Mouse (Mus musculus): ENCODE results near the gene Phc1.
"Not testable (repeated sequence)": the region's sequence is repeated elsewhere in the genome, so short reads cannot be mapped to it uniquely, and the experiment has no call there.

Phc1 gene

GRCm38 (mm10) chr6:122340349-122341000 lies at the start of gene Phc1:
Gene Phc1, minus strand, starts transcription at chr6:122340561.
- DNase-seq: no peak

GRCm38 (mm10) chr6:122389986-122390385 lies 49.6 kb upstream of the Phc1 start:
- not testable (repeated sequence) for DNase-seq

- not testable (repeated sequence) for DNase-seq
Measured at GRCm38 (mm10) chr6:122387177-122388028, 47.0 kb upstream of the Phc1 start.

DNA sequence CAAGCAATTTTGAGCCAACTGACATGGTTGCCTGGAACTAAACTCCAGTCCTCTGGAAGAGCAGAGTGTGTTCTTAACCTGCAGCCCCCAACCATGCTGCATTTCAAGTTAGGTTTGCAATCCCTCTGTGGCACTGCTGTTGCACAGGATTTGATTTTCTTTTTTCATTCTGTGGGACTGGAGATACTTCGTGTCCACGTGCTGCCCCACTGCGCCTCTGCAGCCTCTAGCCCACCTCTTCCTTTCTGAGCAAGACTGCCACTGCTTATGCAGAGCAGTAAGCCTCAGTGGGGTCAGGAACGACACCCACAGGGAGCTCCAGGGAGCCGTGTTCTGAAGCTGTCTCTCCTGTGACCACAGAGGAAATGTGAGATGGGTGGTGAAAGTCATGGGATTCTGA lies 45.4 kb upstream of the Phc1 start:
- no peak for DNase-seq

DNA sequence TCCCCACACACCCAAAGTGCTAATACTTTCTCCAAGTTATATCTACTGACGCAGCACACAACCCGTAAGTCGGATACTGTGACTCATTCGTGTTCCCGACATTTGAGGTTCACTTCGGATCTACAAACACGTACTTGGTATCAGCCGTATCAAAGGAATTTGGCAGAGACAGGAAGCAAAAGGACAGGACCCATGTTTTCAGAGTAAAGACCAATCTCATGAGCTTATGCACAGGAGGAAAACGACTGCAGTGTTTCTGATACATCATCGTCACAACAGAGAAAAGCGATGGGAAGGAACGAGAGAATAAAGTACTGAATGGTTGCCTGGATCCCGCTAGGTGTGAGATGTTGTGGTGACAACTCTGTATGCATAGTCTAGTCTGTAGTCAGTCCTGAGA lies 44.5 kb upstream of the Phc1 start:
- DNase-seq: no peak

- no peak for DNase-seq
Measured at GRCm38 (mm10) chr6:122383211-122383610, 42.9 kb upstream of the Phc1 start.

- no peak for DNase-seq
Measured at GRCm38 (mm10) chr6:122382046-122382445, 41.7 kb upstream of the Phc1 start.

GRCm38 (mm10) chr6:122368245-122368644 lies 27.9 kb upstream of the Phc1 start:
- DNase-seq: no peak

- DNase-seq: no peak
Measured at GRCm38 (mm10) chr6:122366976-122367375, 26.6 kb upstream of the Phc1 start.

GRCm38 (mm10) chr6:122366287-122366686 lies 25.9 kb upstream of the Phc1 start:
- DNase-seq: no peak

- no peak for DNase-seq
Measured at GRCm38 (mm10) chr6:122365706-122366105, 25.3 kb upstream of the Phc1 start.

DNA sequence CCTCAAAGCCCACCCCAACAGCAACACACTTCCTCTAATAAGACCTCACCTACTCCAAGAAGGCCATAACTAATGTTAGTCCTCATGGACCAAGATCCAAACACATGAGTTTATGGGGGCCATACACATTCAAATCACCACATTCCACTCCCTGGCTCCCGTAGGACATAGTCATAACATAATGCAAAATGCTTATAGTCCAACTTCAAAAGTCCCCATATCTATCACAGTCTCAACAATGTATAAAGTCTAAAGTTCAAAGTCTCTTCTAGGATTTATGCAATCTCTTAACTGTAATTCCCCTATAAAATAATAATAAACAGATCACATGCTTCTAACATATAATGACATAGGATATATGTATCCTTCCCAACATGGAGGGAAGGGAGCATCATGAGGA lies 16.7 kb upstream of the Phc1 start:
- no peak for DNase-seq

DNA sequence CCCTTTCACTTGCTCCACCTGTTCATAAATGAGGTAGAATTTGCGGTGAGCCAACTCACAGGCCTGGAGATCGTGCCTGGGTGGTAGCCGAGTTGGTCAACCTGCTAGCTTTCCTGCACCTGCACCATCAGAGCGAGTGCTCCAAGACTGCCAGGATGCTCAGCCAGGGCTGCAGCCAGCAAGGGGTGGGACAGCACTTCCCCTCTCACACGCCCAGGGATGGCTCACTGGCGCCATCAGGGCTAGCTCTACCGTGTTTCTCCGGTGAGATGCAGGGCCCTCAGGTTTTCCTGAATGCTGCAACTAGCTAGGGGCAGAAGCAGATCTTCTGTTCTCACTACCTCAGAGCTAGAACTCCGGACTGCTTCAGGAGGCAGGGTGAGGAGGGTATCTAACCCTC lies 15.5 kb upstream of the Phc1 start:
- peak; percentile 5 for DNase-seq

- not testable (repeated sequence) for DNase-seq
Measured at GRCm38 (mm10) chr6:122347326-122347725, 7.0 kb upstream of the Phc1 start.

- DNase-seq: no peak
Measured at GRCm38 (mm10) chr6:122346399-122346798, 6.0 kb upstream of the Phc1 start.

GRCm38 (mm10) chr6:122345731-122346130 lies 5.4 kb upstream of the Phc1 start:
- DNase-seq: no peak

GRCm38 (mm10) chr6:122344386-122345116 lies 4.2 kb upstream of the Phc1 start:
- DNase-seq: no peak

DNA sequence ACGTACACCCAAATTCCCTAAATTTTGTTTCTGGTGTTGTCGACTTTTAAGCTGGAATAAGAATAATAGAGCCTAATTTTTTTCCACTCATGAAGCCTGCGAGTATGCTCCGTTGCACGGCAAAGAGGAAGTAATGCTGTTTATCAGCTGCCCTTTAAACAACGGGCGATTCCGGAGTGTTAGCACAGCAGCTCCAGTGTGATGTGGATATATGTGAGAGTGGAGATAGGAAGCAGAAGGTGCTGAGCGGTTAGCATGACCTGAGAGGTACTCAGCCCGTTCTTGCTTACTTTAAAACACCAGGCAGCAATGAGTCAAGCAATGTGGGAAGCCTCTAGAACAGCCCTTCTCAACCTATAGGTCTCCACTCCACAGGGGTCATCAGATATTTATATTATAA lies 3.4 kb upstream of the Phc1 start:
- peak; percentile 29 for DNase-seq

DNA sequence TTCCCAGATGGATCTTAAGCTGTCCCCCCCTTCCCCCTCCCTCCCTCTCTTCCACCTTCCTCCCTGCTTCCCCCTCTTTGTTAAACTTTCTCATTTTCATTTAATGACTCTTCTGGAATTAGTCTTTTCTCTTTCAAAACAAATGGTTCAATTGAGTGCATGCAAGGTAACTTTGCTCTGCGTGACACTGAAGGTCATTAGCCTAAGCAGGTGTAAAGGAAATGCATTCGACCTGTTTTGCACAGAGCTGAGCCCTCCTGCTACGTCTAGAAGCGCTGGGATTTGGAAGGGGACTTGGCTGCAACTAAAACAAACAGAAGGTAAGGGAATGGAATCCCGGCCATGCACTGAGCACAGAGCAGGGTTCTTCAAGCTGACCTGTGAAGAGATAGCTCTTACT lies 1.8 kb upstream of the Phc1 start:
- DNase-seq: no peak

DNA sequence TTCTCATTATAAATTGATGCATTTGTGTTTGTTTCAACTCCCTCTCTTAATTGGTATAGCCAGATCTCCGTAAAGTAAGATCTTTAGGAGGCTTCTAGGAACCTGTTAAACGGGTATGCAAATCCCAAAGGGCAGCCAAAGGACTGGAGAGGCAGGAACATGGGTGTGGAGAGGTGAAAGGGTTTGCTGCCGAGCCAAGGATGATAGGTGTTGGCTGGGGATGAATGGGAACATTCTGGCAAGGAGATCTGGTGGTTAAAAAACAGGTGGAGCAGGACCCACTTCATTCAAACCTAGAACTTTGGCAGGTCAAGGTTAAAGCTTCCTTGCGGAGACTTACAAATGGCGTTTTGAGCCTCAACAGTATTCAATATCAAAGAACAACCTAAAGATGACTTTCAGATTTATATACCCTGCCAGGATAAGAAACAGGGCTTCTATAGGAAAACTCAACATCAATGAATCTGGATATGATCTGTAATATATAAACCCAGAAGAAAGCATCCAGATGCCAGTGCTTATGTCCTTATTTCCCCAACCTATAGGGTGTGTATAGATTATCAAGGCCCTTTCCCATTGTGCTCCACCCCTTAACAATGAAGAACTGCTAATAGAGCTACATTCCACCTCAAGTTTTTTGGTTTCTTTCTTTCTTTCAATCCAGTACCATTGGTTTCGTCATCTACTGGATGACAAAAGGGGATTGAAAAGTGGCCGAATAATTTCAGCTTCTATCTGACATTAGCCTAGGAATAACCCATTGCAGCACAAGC lies 863 bp upstream of the Phc1 start:
- no peak for DNase-seq

- DNase-seq: peak; percentile 87
Measured at GRCm38 (mm10) chr6:122339648-122340341, 566 bp downstream of the Phc1 start.

- peak; percentile 72 for DNase-seq
Measured at GRCm38 (mm10) chr6:122339047-122339647, 1.2 kb downstream of the Phc1 start.

Measured in liver (tissue).